Mouse (Mus musculus) lung, adult 10 weeks (tissue): Measurements from ENCODE around the gene Vmn2r111. TPM values are rescaled to one million over a fixed set of nuclear protein-coding genes. Genes with fewer than 3 reads are reported as not detected.

Experiments
- polyA plus RNA-seq: library from polyadenylated mRNA; stranded (reverse); fragments of 350-450 nt; fragmentation: Illumina TruSeq; extraction: RNeasy Lipid Tissue Mini Kit (QIAGEN cat#74804); gene quantifications from one replicate; pipeline ENCODE4 v1.2.3, GENCODE M21; 2014; ENCODE audit warnings: low read depth, low replicate concordance; ENCODE audit not compliant: insufficient read depth

The Vmn2r111 gene
- not detected for polyA plus RNA-seq

DNA sequence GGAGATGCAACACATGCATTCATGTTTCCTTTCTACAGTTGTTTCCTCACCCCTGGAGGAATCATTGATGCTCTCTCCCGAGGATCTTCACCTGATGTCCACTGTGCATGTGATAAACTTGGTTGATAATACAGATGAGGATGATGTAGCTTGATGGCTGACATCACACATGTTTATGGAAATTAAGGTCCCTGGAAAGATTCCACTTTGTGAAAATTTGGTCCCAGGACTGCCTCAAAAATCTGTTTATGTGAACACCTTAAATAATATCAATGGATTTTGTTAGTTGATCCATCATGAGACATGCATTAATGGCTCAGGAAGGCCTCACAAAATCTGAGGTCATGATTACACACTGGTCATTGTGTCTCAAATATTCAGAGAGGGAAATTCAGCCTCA, at the start of gene Vmn2r111:
Gene Vmn2r111 (minus strand): TSS at position 101 of the 400 bp plus-strand sequence.

DNA sequence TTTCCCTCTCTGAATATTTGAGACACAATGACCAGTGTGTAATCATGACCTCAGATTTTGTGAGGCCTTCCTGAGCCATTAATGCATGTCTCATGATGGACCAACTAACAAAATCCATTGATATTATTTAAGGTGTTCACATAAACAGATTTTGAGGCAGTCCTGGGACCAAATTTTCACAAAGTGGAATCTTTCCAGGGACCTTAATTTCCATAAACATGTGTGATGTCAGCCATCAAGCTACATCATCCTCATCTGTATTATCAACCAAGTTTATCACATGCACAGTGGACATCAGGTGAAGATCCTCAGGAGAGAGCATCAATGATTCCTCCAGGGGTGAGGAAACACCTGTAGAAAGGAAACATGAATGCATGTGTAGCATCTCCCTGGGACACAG, 27.4 kb upstream of the Vmn2r111 start, which contains the start of gene Vmn2r112:
Gene Vmn2r112 (plus strand): TSS at position 301 of the 400 bp plus-strand sequence.

Other genes starting within 250 kb of the Vmn2r111 start
- 5.5 TPM for gene Zfp944, start 212.1 kb downstream of the Vmn2r111 start, polyA plus RNA-seq
- gene Zfp758, start 212.0 kb downstream of the Vmn2r111 start, polyA plus RNA-seq, result 6.5 TPM
- gene Zfp946, start 149.3 kb downstream of the Vmn2r111 start, polyA plus RNA-seq, result 4.7 TPM
- gene Vmn2r112, start 27.5 kb upstream of the Vmn2r111 start, polyA plus RNA-seq, result not detected